Mouse (Mus musculus): ENCODE results near the gene Vmn2r106.

Gene Vmn2r106

GRCm38 (mm10) chr17:20285453-20285852 is at the start of gene Vmn2r106:
TSS of gene Vmn2r106 (minus strand) at chr17:20285553.
- no peak for DNase-seq (ENCODE audit: low read depth, low spot score)

GRCm38 (mm10) chr17:20305790-20306189 is 20.4 kb upstream of the Vmn2r106 start:
- DNase-seq (ENCODE audit: low read depth, low spot score), result no peak

DNA sequence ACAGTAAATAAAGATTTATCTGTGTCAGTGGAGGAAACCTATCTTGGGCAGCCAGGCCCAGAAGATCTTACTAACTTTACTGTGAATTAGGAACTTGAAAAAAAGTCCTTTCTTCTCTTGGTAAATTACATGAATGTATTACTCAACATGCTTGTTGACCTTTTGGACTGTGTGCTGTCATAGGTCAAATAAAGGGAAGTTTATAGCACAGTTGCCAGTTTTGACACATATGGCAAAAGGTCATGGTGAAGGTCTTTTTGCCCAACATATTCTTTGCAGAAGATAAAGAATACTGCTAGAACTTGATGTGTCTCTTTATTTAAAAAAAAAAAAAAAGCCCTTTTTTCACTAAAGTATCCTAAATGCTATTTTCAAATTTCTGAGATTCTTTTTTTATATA is 1.6 kb upstream of the Vmn2r106 start:
- DNase-seq (ENCODE audit: low read depth, low spot score), result no peak

DNA sequence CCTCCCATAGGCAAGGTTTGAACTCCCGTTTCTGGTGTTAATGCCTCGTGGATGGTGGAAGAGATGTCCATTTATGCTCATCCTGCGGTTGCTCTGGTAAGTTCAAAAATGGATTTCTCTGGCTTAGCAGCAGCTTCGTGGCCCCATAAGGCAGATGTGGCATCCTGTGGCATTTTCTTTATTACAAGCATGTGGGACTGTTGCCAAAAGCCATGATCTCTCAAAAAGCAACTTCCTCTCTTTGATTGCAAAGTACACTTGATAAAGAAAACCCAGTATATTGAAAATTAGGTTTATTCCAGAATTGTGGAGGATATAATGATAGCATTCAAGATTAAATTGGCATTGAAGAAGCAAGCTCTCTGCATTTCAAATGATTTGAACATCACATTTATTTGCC is 29.8 kb downstream of the Vmn2r106 start:
- DNase-seq (ENCODE audit: low read depth, low spot score), result no peak

DNA sequence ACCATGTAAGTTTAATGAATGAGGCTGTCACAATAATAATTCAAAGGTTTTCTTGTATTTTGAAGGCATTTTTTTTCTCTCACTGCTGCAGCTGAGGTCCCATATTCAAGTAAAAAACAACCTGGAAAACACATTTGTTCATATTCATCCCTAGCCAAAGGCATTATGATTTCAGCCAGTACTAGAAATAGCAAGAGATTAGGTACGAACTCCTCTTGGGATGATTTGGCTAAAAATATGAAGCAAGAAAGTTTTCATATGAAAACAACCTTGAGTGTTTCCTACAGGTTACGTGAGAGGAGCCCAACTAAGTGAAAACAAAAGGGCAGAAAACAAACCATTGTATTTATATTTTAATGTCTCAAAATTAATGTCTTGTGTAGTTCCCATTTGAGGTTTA is 50.4 kb downstream of the Vmn2r106 start, which contains the start of gene Vmn2r105:
TSS of gene Vmn2r105 (minus strand) at position 101 of the 400 bp plus-strand sequence.
- DNase-seq (ENCODE audit: low read depth, low spot score), result no peak
